Mouse (Mus musculus): ENCODE measurements around the gene Cdk5.

Cdk5 gene

GRCm38 (mm10) chr5:24423129-24424003, at the start of gene Cdk5, which contains the start of gene Slc4a2:
TSS of gene Cdk5 (minus strand) at chr5:24423530.
TSS of gene Slc4a2 (plus strand) at chr5:24423837.
- DNase-seq (ENCODE audit: low spot score), result peak; percentile 98

- DNase-seq (ENCODE audit: low spot score), result peak; percentile 86
Observed at GRCm38 (mm10) chr5:24470600-24470999, 47.3 kb upstream of the Cdk5 start.

GRCm38 (mm10) chr5:24466762-24467161, 43.4 kb upstream of the Cdk5 start:
- no peak for DNase-seq (ENCODE audit: low spot score)

GRCm38 (mm10) chr5:24455613-24456012, 32.3 kb upstream of the Cdk5 start:
- DNase-seq (ENCODE audit: low spot score), result no peak

- DNase-seq (ENCODE audit: low spot score), result no peak
Observed at GRCm38 (mm10) chr5:24455076-24455475, 31.7 kb upstream of the Cdk5 start.

GRCm38 (mm10) chr5:24453985-24454303, 30.6 kb upstream of the Cdk5 start:
- DNase-seq (ENCODE audit: low spot score), result no peak

- DNase-seq (ENCODE audit: low spot score), result no peak
Observed at GRCm38 (mm10) chr5:24453283-24453984, 30.1 kb upstream of the Cdk5 start.

- DNase-seq (ENCODE audit: low spot score), result no peak
Observed at GRCm38 (mm10) chr5:24452691-24453233, 29.4 kb upstream of the Cdk5 start.

- no peak for DNase-seq (ENCODE audit: low spot score)
Observed at GRCm38 (mm10) chr5:24452030-24452690, 28.8 kb upstream of the Cdk5 start, which contains the start of gene Agap3. TSS of gene Agap3 (plus strand) at chr5:24452177.

GRCm38 (mm10) chr5:24451264-24452029, 28.1 kb upstream of the Cdk5 start:
- peak; percentile 91 for DNase-seq (ENCODE audit: low spot score)

- DNase-seq (ENCODE audit: low spot score), result peak; percentile 88
Observed at GRCm38 (mm10) chr5:24447624-24448298, 24.4 kb upstream of the Cdk5 start, which contains the start of gene Tmub1. TSS of gene Tmub1 (minus strand) at chr5:24447854.

- no peak for DNase-seq (ENCODE audit: low spot score)
Observed at GRCm38 (mm10) chr5:24446630-24447029, 23.3 kb upstream of the Cdk5 start.

GRCm38 (mm10) chr5:24445428-24446080, 22.2 kb upstream of the Cdk5 start:
- DNase-seq (ENCODE audit: low spot score), result no peak

GRCm38 (mm10) chr5:24444746-24445427, 21.6 kb upstream of the Cdk5 start, which contains the start of gene Fastk:
TSS of gene Fastk (minus strand) at chr5:24445287.
- DNase-seq (ENCODE audit: low spot score), result peak; percentile 97

- no peak for DNase-seq (ENCODE audit: low spot score)
Observed at GRCm38 (mm10) chr5:24443927-24444326, 20.6 kb upstream of the Cdk5 start.

- no peak for DNase-seq (ENCODE audit: low spot score)
Observed at GRCm38 (mm10) chr5:24443204-24443603, 19.9 kb upstream of the Cdk5 start.

GRCm38 (mm10) chr5:24442029-24442428, 18.7 kb upstream of the Cdk5 start:
- DNase-seq (ENCODE audit: low spot score), result no peak

- DNase-seq (ENCODE audit: low spot score), result no peak
Observed at GRCm38 (mm10) chr5:24441187-24441586, 17.9 kb upstream of the Cdk5 start.

GRCm38 (mm10) chr5:24433993-24434392, 10.7 kb upstream of the Cdk5 start:
- DNase-seq (ENCODE audit: low spot score), result no peak

- no peak for DNase-seq (ENCODE audit: low spot score)
Observed at GRCm38 (mm10) chr5:24428596-24428995, 5.3 kb upstream of the Cdk5 start.
